Mouse (Mus musculus) retina, embryonic 14.5 days (tissue): ENCODE results near the gene Anks1b.

Experiments
- DNase-seq: peaks from one replicate; pipeline ENCODE4 v3.0.0-alpha.2; 2015; ENCODE audit warnings: low spot score

Gene Anks1b

DNA sequence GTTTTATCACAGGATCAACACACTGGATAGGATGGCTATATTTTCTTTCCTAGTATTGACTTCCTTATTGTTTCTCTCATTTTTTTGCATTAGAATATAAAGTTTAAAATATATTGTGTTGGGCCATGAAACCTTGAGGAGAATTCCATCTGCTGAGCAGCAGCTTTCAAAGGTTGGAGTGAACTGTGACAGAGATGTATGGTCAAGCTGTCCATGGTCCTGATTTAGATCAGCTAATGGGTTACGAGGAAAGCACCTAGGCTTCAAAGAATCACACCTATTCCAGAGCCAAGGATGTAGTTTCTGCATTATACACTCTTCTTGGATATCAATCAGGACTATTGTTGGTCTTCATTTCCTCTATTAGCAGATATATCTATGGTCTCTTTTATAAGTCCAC lies 503.3 kb downstream of the Anks1b start:
- peak; percentile 11 for DNase-seq

DNA sequence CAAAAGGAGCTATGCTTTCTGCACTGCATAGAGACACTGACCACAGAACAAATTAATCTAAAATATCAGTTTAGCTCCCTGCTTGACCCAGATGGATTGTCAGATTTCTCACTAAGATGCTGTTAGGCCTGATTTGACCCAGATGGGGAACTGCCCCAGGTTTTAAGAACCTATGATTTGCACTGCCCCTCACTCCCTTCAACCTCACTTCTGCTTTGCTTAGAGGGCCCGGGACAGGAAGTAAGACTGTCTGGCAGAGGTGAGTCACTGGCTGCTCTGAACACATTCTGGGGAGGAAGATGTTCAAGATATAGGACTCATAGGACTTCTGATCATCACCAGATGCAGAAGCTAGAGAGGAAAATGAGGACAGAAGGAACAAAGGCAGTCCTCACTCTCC lies 506.8 kb downstream of the Anks1b start:
- DNase-seq: no peak

DNA sequence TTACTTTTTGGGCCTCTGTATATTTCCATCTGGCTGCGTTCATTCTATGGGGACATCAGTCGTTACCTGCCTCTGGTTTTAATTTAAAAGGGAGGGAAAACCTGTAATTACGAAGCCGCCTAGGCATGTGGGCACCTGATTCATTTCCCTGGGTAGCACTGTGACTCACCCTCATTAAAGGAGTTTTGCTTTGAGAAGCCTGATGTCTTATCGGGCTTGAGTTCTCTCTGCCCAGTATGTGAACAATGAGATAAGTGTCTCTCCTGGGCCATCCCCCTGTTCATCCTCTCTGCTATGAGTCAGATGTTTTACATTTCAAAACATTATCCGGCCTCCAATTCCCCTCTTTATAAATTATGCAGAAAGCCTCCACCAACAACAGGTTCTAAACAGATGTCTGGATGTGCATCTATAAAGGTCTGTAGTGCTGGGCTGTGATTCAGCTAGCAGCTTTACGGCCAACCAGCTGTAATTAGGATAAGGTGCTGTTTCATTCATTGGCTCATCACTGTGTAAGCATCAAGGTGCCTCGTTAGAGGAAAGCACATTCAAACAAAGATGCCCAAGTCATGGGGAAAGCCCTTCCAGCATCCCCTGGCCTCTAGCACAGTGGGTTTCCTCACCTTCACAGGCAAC lies 507.5 kb downstream of the Anks1b start:
- peak; percentile 6 for DNase-seq

DNA sequence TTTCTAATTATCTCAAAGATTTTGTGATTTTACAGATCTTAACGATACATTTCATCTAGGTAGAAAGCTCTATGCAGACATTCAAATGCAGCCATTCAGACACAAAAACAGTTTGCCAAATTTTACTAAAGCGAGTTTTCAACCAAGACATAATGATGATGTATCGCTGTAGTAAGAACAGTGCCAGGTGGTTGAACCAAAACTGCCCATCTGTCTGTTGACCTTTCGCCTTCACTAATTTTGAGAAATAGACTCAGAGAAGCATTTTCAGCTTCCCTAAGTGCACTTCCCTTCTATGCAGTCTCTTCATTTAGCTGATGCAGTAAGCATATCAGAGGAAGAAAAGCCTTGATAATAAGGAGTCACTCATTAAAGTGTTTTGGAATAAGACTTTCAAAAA lies 527.1 kb downstream of the Anks1b start:
- DNase-seq: no peak

DNA sequence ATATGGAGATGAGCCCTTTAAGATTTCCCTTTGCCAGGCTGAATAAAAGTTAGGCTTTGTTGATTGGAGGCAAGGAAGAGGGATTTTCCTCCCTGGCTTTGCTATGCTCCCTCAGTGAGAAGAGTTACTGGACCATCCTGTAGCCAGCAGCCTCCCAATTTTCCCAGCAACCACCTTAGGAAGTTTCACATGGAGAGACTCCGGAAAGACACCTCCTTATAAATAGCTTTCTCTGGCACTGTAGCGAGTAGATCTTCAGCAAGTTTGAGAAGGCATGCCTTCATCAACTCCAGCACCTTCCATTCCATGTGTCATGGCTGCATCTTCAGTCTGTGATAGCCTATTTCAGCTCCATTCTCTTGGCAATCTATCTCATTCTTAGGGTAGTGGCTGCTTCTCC lies 535.2 kb downstream of the Anks1b start:
- no peak for DNase-seq

DNA sequence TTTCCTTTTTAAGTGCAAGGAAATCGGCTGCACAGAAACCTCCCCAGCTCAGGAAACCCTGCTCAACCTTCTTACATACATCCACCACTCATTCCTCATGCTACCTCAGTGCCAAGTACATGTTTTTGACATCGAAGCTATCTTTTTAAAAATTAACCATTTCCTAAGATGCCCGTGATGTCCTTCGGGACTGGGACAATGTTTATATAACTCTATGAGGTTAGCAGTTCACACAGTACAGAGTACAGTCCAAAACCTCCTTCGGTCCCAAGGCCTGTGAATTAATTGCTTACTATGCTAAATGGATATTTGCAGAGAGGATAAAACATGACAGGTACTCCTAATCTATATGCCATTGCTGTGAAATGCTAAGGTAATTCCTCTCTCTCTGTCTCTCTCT lies 558.2 kb downstream of the Anks1b start:
- DNase-seq: no peak

DNA sequence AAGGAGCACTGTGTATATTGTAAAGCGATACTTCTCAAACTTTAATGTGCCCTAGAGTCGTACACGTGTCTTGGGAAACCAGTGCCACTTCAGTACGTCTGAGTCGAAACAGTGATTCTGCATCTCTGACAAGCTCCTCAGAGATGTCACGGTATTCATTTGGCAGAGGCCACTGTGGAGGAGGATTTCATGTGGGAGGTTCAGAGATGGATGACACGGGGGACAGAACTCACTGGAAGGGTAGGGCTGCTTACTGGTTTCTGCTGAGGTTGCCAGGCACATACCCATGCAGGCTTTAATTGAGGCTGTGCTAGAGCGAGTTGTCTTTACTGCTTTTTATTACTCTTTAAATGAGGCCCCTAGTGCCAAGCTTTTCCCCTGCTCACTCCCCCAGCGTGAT lies 558.7 kb downstream of the Anks1b start:
- no peak for DNase-seq

DNA sequence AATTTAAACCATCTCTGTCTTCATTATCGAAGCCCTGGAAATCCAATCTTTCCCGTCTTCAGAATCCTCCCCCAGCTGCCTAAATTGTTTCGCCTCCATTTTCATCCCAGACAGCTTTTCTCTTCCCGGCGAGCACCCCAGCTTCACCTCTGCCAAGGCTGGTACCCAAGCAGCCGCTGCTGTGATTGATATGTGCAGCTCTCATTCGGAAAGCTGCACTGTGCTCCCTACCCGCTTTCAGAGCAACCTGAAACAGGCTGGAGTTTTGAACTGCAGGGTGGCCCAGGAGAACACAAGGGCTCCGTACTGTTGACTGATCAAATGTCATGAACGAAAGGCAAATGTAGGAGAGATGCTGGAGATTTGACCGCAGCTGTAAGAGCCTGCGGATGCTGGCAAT lies 559.2 kb downstream of the Anks1b start:
- no peak for DNase-seq

DNA sequence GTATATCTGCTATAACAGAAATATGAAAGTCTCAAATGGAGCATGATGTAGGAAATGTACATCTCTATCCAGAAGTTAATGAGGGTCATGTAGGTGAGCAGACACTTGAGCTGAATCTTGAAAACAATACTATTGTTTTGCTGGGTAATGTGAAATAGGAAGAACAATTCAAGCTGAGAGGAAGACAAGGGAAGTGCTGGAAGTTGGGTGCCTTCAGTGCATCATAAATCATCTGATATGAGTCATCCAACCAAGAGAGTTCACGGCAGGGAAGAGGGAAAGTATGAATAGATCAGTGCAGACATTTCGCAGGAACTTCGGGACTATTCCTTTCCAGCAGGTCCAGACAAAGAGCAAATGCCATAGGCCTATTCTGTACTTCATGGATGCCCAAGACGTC lies 567.7 kb downstream of the Anks1b start:
- DNase-seq: no peak

DNA sequence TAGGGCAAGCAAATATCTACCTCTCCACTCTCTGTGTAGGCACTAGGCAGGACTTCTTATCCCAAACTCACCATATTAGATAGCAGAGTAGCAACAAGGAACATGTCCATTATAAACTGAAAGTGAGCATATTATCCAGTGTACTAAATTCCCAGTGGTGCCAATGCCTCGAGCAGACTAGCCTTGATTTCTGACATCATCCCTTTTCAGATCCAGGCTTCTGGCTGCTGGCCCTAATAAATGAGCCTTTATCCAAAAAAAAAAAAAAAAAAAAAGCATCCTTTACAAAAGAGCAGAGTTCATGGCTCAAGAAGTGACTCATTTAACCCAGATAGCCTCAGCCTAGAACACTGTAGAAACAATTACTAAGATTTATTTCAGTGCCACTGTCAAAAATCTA lies 568.3 kb downstream of the Anks1b start:
- DNase-seq: no peak

DNA sequence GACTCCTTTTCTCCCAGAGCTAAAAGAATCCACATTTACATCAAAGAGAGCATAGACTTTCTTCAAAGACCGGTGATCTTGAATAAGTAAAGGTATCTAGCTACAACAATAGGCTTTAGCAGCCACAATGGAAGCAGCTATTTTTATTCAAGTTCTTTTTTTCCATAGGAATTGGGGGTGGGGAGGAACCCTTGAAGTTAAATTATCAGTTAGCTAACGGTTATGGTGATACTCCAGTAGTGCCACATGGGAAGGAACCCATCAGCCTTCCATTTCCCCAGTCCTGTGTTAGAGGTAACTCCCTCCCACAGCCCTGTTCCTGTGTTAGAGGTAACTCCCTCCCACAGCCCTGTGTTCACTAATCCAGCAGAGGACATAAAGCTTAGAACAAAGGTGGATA lies 591.6 kb downstream of the Anks1b start:
- DNase-seq: no peak

DNA sequence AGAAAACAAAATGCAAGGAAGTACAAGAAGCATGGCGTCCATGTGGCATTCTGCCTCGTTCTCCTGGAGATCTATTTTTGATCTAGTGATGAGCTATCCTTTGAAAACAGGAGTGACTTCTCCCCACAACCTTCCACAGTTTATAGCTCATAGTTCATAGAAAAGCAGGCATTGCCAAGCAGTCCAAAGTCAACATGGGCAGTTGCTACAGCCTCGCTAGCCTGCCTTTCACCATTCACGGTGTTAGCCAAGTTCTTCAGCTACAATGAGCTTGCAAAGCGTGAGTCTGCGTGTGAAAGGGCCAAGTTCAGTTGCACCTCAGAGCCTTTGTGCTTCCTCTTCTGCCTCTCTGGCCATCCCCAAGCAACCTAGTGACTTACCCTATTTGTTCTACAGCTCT lies 592.1 kb downstream of the Anks1b start:
- no peak for DNase-seq

DNA sequence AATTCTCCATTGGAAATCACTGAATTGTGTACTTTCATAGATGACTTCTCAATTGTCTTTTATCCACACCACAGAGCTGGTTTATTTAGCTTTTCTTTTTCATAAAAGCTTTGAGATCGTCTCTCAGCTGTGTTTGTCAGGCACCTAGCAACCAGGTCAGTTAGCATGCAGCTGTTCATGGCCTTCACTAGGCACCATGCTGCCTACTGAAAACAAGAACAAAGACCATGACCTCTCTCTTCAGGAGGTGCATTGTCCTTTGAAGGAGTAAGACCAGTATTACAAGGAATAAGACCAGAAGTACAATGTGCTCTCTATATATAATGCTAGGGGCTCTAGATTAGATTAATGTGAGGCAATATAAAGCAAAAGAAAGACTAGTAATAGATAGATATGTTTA lies 594.2 kb downstream of the Anks1b start:
- peak; percentile 29 for DNase-seq

DNA sequence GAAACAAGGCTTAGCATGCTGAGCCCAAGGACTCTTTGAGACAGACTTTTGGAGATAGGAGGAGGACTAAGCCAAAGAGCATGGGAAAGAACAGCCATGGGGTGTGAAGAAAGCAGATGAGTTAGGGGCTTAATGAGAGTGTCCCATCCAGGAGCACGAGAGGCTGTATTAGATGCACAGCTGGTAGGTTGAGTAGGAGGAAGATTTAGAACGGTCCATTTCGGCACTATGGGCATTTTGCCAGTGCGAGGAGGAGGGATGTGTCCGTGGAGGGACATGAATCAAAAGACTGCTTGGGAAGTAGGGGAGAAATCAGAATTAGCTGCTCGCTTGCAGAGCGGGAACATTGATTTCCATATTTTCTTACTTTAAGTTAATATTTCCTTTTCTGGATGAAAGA lies 620.1 kb downstream of the Anks1b start:
- DNase-seq: no peak

DNA sequence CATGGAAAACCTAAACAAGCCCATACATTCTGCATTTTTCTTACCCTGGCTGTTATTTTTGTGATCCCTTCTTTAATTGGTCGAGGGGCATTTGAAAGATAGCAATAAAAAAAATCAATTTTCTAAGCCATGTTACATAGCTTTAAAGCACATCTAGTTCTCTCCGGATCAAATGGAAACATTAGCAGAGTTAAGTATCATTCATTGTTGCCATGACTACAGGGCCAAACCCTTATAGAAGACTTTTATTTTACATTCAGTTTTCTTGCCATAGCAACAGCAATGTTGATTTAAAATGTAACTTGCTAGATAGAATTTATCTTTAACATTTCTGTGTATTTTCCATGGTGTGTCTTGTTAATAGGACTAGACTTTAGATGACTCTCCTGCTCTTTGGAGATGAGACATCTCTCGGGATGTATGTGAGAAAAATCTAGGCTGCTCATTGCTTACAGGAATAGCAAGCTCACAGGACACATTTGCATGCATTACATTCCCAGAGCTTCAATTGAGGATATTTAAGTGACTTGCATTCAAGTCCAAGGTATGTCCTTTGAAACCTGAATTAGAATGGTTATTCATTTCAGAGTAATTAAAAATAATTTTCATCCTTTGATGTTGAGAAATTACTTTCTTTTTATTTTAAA lies 620.8 kb downstream of the Anks1b start:
- DNase-seq: no peak

DNA sequence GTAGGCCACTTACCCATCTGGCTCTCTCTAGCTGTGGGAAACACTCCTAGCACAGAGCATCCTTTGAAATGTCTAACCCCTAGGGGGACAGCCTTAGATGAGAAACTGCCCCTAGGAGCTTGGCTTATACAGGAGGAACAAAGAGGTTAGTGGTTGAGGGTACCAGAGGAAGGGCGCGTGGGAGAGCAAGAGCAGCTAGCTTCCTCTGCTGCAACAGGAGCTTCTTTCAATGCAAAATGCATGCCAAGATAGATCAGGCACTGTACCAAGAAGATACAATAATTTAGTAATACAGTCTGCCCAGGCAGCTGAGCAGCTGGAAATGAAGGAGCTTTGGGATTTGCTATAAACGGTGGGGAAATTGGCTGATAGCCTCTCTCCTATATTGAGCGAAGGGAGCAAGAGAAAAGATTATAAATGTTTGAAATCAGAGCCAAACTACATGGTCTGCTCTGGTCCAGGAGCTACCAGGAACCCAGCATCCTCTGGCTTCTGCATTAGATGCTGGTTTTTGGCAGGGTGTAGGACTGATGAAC lies 621.7 kb downstream of the Anks1b start:
- DNase-seq: no peak

DNA sequence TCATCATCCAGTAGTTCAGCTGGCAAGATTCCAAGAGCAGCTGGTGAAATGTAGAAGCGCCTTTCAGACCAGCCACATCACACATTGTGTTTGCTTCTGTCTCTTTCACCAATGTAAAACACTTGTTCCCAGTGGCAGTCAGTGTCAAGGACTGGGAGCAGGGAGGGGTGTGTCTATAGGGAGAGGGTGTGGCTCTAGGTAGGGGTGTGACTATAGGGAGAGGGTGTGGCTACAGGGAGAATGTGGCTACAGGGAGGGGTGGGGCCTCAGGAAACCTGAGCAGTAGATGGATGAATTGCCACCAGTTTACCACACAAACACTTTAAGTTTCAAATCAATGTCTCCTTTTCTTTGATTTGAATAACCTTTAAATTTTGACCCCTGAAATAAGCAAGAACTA lies 634.3 kb downstream of the Anks1b start:
- DNase-seq: no peak

DNA sequence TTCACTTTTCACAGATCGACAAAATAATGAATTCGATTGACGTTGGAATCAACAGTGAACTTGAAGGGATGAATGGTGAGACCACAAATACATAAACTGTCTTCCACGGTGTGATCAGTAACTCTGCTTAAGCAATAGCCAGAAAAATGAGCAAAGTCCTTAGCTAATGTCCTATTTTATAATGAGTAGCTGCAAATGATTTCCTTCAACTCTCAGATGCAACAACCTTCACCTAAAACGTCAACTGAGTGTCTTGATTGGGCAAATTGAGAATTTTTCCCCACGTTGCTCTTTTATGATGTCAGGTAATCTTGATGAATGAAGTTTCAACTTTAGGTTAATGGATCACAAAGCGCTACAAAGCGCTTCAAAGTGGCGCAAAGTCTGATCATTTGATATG lies 639.5 kb downstream of the Anks1b start:
- DNase-seq: no peak

DNA sequence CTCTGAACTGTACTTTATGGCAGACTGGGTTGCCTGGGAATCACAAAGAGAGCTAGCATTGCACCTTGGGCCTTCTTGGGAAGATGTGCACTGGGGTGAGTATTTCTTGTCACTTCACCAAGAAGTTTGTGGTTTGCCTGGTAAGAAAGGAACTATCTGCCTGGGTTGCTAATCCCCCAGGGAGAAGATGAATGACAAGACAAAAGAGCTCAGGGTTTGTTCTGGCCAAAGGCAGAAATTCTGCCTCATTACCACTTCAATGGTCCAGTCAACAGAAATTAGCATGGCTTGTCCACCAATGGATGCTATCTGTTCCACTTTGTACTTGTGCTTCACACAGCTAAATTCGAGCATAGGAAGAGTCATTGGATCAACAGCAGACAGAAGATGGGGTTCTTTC lies 658.5 kb downstream of the Anks1b start:
- DNase-seq: peak; percentile 36

DNA sequence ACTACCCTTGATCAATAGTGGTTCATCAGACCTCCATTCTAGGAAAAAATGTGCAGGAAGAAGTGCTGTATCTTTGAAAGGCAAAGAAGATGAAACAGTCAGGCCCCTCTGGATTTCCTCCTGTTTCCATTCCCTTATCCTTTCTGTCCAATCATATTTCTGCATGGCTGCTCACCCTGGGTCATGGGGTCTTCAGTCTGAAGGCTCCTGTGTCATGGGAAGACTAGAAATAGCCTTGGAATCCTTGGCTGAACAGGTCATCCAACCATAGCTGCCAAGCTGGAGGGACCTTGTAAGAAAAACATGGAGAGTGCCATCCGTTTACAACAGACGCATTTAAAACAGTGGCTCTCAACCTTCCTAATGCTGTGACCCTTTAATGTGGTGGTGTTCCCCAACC lies 662.1 kb downstream of the Anks1b start:
- DNase-seq: no peak

DNA sequence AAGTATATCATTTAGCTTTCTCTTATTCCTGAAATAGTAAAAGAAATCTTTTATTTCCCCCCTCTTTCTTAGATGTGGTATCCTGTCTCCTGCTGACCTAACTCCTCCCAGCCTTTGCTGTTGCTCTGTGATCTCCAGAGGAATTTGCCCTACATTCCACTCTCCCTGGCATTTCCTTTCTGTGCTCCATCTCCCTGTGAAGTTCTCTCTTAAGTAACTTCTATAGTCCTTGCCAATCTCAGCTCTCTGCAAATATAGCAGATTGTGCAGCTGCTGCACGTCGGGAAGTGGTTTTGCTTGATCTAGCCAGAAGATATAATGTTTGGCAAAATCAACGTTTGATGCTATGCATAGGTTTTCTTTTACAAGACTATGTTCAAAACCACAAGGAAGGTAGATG lies 673.3 kb downstream of the Anks1b start:
- DNase-seq: no peak

DNA sequence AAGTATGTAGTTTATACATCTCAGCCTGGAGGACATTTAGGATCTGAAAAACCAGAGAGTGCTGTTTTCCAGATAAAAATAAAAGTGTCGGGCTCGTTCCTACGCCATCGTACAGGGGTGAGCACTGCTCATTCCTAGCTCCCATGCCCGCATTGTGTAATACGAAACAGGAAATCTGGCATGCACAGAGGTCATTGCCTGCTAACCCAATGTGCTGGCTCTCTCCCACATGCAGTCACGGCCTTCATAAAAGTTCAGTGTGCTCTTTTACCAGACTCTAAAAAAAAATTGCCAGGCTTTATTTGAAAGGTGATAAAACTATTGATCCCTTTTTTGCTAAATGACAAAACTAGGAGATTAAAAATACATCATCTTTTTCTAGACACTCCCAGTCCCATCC lies 689.6 kb downstream of the Anks1b start:
- no peak for DNase-seq

DNA sequence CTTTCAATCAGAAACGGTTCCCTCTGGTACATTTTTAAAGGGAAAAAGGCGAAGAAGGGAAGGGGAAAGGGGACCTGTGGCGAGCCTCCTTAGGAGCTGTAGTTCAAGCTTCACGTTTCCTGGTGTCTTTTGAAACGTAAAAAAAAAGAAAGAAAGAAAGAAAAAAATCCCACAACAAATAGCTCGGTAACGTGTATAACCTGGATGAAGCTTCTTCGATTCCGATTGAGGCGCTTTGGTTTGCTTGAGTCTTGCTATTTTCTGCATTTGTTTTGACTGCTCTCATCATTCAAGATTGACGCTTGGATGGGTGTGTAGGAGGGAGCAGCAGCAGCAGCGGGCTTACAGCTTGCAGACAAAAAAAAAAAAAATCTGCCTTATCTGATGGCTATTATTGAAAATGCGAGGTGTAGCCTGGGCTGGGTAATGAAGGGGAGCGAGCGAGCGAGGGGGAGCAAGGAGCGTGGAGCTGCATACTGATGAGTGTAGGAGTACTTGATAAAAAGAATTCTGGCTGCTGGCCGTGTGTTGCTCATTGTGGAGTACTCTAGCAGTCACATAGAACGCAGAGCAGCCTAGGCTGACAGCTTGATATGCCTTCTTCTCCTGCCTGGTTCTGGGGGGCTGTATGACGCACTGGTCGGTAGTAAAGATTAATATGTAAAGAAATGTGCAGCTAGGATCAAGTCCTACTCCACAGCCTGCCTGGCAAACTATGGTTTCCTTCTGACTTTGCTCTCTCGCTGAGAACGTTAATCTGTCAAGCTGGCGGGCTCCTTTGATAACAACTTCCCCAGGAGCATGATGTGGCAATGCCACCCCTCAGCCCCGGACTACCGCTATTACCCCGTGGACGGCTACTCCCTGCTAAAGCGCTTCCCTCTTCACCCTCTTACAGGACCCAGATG lies 703.1 kb downstream of the Anks1b start:
- DNase-seq: peak; percentile 42
